In genomic region chr4:82512743-82513425, GRCm38 (mm10) we compare ENCODE assay signal across 8 mouse cellular contexts.
A peak's percentile ranks its signal among the peaks of the same experiment; 100 is the strongest.
DNase-seq lines count a peak whose midpoint lies in the region; ATAC-seq lines count a peak whose summit lies in the region.

No protein-coding gene starts in this region.

- no peaks in the 10 kb centered on the region for H3K27me3 ChIP-seq in limb, embryonic 11.5 days (ENCODE audit: control insufficient read depth, insufficient read depth, low read length)
- H3K27me3 ChIP-seq in midbrain, embryonic 13.5 days = peaks cover 6% of the 10 kb centered on the region; the same call in 1 of the 2 replicates

- H3K36me3 ChIP-seq in limb, embryonic 11.5 days (ENCODE audit: control insufficient read depth, insufficient read depth, low read length) = no peaks in the 10 kb centered on the region
- H3K36me3 ChIP-seq in midbrain, embryonic 13.5 days = no peaks in the 10 kb centered on the region

- H3K27ac ChIP-seq in limb, embryonic 11.5 days (replicated peaks; ENCODE audit: low read depth, low read length) = peak overlapping the region; percentile 81; the same call in 1 of the 2 replicates
- peak overlapping the region; percentile 87 for H3K27ac ChIP-seq in midbrain, embryonic 13.5 days

- H3K4me2 ChIP-seq in limb, embryonic 11.5 days (ENCODE audit: low read depth, severe bottlenecking) = peak overlapping the region; percentile 88
- peak overlapping the region; percentile 96 for H3K4me2 ChIP-seq in midbrain, embryonic 13.5 days (replicated peaks)

- H3K4me1 ChIP-seq in limb, embryonic 11.5 days (ENCODE audit: control insufficient read depth, insufficient read depth, low read length) = peaks cover 34% of the 10 kb centered on the region
- H3K4me1 ChIP-seq in midbrain, embryonic 13.5 days (replicated peaks) = peaks cover 39% of the 10 kb centered on the region

- H3K9ac ChIP-seq in limb, embryonic 11.5 days (ENCODE audit: low read length) = peak overlapping the region; percentile 84
- H3K9ac ChIP-seq in midbrain, embryonic 13.5 days (replicated peaks) = peak overlapping the region; percentile 64

- WGBS in limb, embryonic 11.5 days = under 1% methylated on average over 46 of the region's 63 CpGs
- 1% methylated on average over 39 of the region's 63 CpGs for WGBS in midbrain, embryonic 13.5 days

- no peaks in the 10 kb centered on the region for H3K9me3 ChIP-seq in limb, embryonic 11.5 days (ENCODE audit: control insufficient read depth, low read length)
- H3K9me3 ChIP-seq in midbrain, embryonic 13.5 days = no peaks in the 10 kb centered on the region

- peak overlapping the region; percentile 35 for H3K4me3 ChIP-seq in limb, embryonic 11.5 days (ENCODE audit: low read depth, low read length)
- H3K4me3 ChIP-seq in midbrain, embryonic 13.5 days (replicated peaks) = peak overlapping the region; percentile 51

- peak; percentile 99 for DNase-seq in adrenal gland, postnatal 36 days
- DNase-seq in embryo, embryonic 11.5 days (ENCODE audit: low read depth, low spot score) = peak; percentile 88
- DNase-seq in kidney, adult 11 months = peak; percentile 97
- peak; percentile 96 for DNase-seq in limb, embryonic 11.5 days (ENCODE audit: low spot score)
- peak; percentile 62 to 65 for DNase-seq in spleen, adult 18-20 months
- DNase-seq in adipocyte (ENCODE audit: low spot score) = no peak

- ATAC-seq in granulocyte monocyte progenitor cell, adult 5-6 weeks (replicated peaks; ENCODE audit: poor library complexity, severe bottlenecking) = peak; percentile 97
- ATAC-seq in limb, embryonic 11.5 days (ENCODE audit: insufficient number of reproducible peaks, low FRiP score, low TSS enrichment, low read depth) = peak; percentile 95
- ATAC-seq in midbrain, embryonic 13.5 days = peak; percentile 99
